Mouse (Mus musculus) hindbrain, postnatal 0 days (tissue): Measurements from ENCODE around the gene Tex12. TPM values are rescaled to one million over a fixed set of nuclear protein-coding genes. Genes with fewer than 3 reads are reported as not detected.

Experiments
- ATAC-seq: fragments of 200-750 bp; cut with Nextera tagmentation; 2 replicates; pipeline ENCODE4 v1.8.0; 2017; ENCODE audit warnings: mild to moderate bottlenecking, moderate TSS enrichment, moderate library complexity
- DNase-seq: peaks from one replicate; pipeline ENCODE4 v3.0.0-alpha.2; 2015; ENCODE audit warnings: low spot score
- H3K27ac ChIP-seq: fragments of 300-500 bp; sonication (generic); 2 replicates; pipeline ENCODE4 v1.5.1; 2014; ENCODE audit warnings: mild to moderate bottlenecking
- H3K27me3 ChIP-seq: fragments of 300-500 bp; sonication (generic); 2 replicates; pipeline ENCODE4 v1.6.1; 2014; ENCODE audit warnings: low read length, mixed read lengths; ENCODE audit not compliant: insufficient read depth
- H3K36me3 ChIP-seq: fragments of 300-500 bp; sonication (generic); 2 replicates; pipeline ENCODE4 v1.6.1; 2014; ENCODE audit warnings: low read length, mixed read lengths; ENCODE audit not compliant: insufficient read depth
- H3K4me1 ChIP-seq: fragments of 300-500 bp; sonication (generic); 2 replicates; pipeline ENCODE4 v1.6.1; 2014; ENCODE audit warnings: antibody characterized with exemption, low read length, mixed read lengths; ENCODE audit not compliant: insufficient read depth
- H3K4me2 ChIP-seq: fragments of 300-500 bp; sonication (generic); 2 replicates; pipeline ENCODE4 v1.6.1; 2014; ENCODE audit warnings: low read depth, mild to moderate bottlenecking, low read length, moderate library complexity, mixed read lengths
- H3K4me3 ChIP-seq: fragments of 300-500 bp; sonication (generic); 2 replicates; pipeline ENCODE4 v1.5.1; 2014; ENCODE audit warnings: low read length
- H3K9ac ChIP-seq: fragments of 300-500 bp; sonication (generic); replicated peaks from 2 replicates; pipeline ENCODE4 v1.6.1; 2014; ENCODE audit warnings: mild to moderate bottlenecking, low read length, moderate library complexity, mixed read lengths
- H3K9me3 ChIP-seq: fragments of 300-500 bp; sonication (generic); 2 replicates; pipeline ENCODE4 v1.6.1; 2016; ENCODE audit warnings: low read length, mixed read lengths
- CTCF ChIP-seq: IDR thresholded peaks from 2 replicates; pipeline ENCODE4 v1.5.1; 2016; ENCODE audit warnings: antibody characterized with exemption, control low read depth, low read depth
- WGBS: fragments of 180-500 bp; shearing (Covaris S2); extraction: QIAGEN DNeasy Blood & Tissue Kit; methylation state at CpG from one replicate; pipeline ENCODE4 v1.1.7; 2014; 5-methylcytosine and 5-hydroxymethylcytosine counted together
- polyA plus RNA-seq: library from polyadenylated mRNA; unstranded; fragments of >200 nt; fragmentation: Nextera tagmentation; extraction: Ambion mirVana; gene quantifications from 2 replicates; pipeline ENCODE4 v1.2.1, GENCODE M21; 2015
- total RNA-seq: library from RNA; depleted of rRNA; stranded (reverse); fragments of >200 nt; gene quantifications from 2 replicates; pipeline ENCODE4 v1.2.3, GENCODE M21; 2014

The Tex12 gene
- total and polyA plus RNA-seq, 2 experiments from 2014 or later: 0.21 TPM; not detected in 1

GRCm38 (mm10) chr9:50533328-50533727, 27.8 kb downstream of the Tex12 start:
- no peak overlapping the region for H3K4me2 ChIP-seq
- ATAC-seq (no peak), DNase-seq (no peak)
- H3K27me3 ChIP-seq: no peaks in the 10 kb centered on the region
- 87% methylated on average over 11 of the region's 11 CpGs for WGBS
- no peaks in the 10 kb centered on the region for H3K4me1 ChIP-seq
- H3K9ac ChIP-seq: no peak overlapping the region
- no peak overlapping the region for H3K27ac ChIP-seq
- H3K9me3 ChIP-seq: no peaks in the 10 kb centered on the region
- no peak for TF ChIP-seq CTCF
- H3K4me3 ChIP-seq: no peak overlapping the region
- H3K36me3 ChIP-seq: no peaks in the 10 kb centered on the region

GRCm38 (mm10) chr9:50530890-50531289, 30.2 kb downstream of the Tex12 start:
- no peaks in the 10 kb centered on the region for H3K9me3 ChIP-seq
- no peak overlapping the region for H3K9ac ChIP-seq
- peaks cover 5% of the 10 kb centered on the region; the same call in 1 of the 2 replicates for H3K4me1 ChIP-seq
- 18% methylated on average over 2 of the region's 2 CpGs for WGBS
- no peak overlapping the region for H3K4me3 ChIP-seq
- H3K27me3 ChIP-seq: no peaks in the 10 kb centered on the region
- DNase-seq: peak; percentile 76
- ATAC-seq: no peak
- no peak overlapping the region for H3K4me2 ChIP-seq
- no peak overlapping the region for H3K27ac ChIP-seq
- H3K36me3 ChIP-seq: no peaks in the 10 kb centered on the region
- TF ChIP-seq CTCF: peak; percentile 72

- H3K4me1 ChIP-seq: peaks cover 5% of the 10 kb centered on the region; the same call in 1 of the 2 replicates
- peak within 1 kb of the TSS; percentile 68 for H3K4me2 ChIP-seq
- no peaks in the 10 kb centered on the region for H3K27me3 ChIP-seq
- ATAC-seq (peak; percentile 99), DNase-seq (peak; percentile 100)
- peak within 1 kb of the TSS; percentile 82 for H3K27ac ChIP-seq
- WGBS: under 1% methylated on average over 54 of the region's 54 CpGs
- H3K4me3 ChIP-seq: peak within 1 kb of the TSS; percentile 69
- H3K9me3 ChIP-seq: no peaks in the 10 kb centered on the region
- TF ChIP-seq CTCF: peak; percentile 89
- H3K9ac ChIP-seq: peak within 1 kb of the TSS; percentile 65
- H3K36me3 ChIP-seq: no peaks in the 10 kb centered on the region
Measured at GRCm38 (mm10) chr9:50528293-50528892, 32.7 kb downstream of the Tex12 start, which contains the start of gene Pts. Pts (minus strand) TSS chr9:50528724.

GRCm38 (mm10) chr9:50527860-50528259, 33.3 kb downstream of the Tex12 start:
- Histone ChIP-seq H3K27me3 (no peaks in the 10 kb centered on the region), H3K4me3 (peak overlapping the region; percentile 69), H3K27ac (peak overlapping the region; percentile 82; the same call in 1 of the 2 replicates), H3K4me1 (peaks cover 5% of the 10 kb centered on the region; the same call in 1 of the 2 replicates), H3K9me3 (no peaks in the 10 kb centered on the region), H3K36me3 (no peaks in the 10 kb centered on the region), H3K9ac (peak overlapping the region; percentile 65), H3K4me2 (peak overlapping the region; percentile 68)
- 44% methylated on average over 7 of the region's 7 CpGs for WGBS
- DNase-seq: peak; percentile 1
- no peak for TF ChIP-seq CTCF
- no peak for ATAC-seq

- ATAC-seq (no peak), DNase-seq (no peak)
- Histone ChIP-seq H3K4me1 (peaks cover 5% of the 10 kb centered on the region; the same call in 1 of the 2 replicates), H3K27ac (no peak overlapping the region), H3K9me3 (no peaks in the 10 kb centered on the region), H3K9ac (no peak overlapping the region), H3K27me3 (no peaks in the 10 kb centered on the region), H3K36me3 (no peaks in the 10 kb centered on the region), H3K4me3 (no peak overlapping the region), H3K4me2 (no peak overlapping the region)
- WGBS: 84% methylated on average over 5 of the region's 5 CpGs
- no peak for TF ChIP-seq CTCF
Measured at GRCm38 (mm10) chr9:50525585-50525984, 35.5 kb downstream of the Tex12 start.

- H3K4me2 ChIP-seq: no peak overlapping the region
- no peak overlapping the region for H3K9ac ChIP-seq
- ATAC-seq (no peak), DNase-seq (no peak)
- 90% methylated on average over 5 of the region's 5 CpGs for WGBS
- no peak for TF ChIP-seq CTCF
- peaks cover 5% of the 10 kb centered on the region; the same call in 1 of the 2 replicates for H3K4me1 ChIP-seq
- no peaks in the 10 kb centered on the region for H3K9me3 ChIP-seq
- H3K4me3 ChIP-seq: no peak overlapping the region
- H3K27ac ChIP-seq: no peak overlapping the region
- no peaks in the 10 kb centered on the region for H3K27me3 ChIP-seq
- no peaks in the 10 kb centered on the region for H3K36me3 ChIP-seq
Measured at GRCm38 (mm10) chr9:50524936-50525335, 36.2 kb downstream of the Tex12 start.

- H3K27ac ChIP-seq: no peak overlapping the region
Measured at GRCm38 (mm10) chr9:50522574-50522973, 38.6 kb downstream of the Tex12 start.

More at GRCm38 (mm10) chr9:50522574-50522973, 38.6 kb downstream of the Tex12 start:
- no peaks in the 10 kb centered on the region for H3K27me3 ChIP-seq
- H3K9me3 ChIP-seq: no peaks in the 10 kb centered on the region
- no peak overlapping the region for H3K9ac ChIP-seq
- H3K36me3 ChIP-seq: no peaks in the 10 kb centered on the region
- WGBS: 85% methylated on average over 5 of the region's 5 CpGs
- H3K4me2 ChIP-seq: no peak overlapping the region
- H3K4me3 ChIP-seq: no peak overlapping the region
- TF ChIP-seq CTCF: no peak
- no peak for DNase-seq
- no peak for ATAC-seq
- no peaks in the 10 kb centered on the region for H3K4me1 ChIP-seq
